Comparison of ENCODE assay signal across 8 mouse cellular contexts in the genomic region with DNA sequence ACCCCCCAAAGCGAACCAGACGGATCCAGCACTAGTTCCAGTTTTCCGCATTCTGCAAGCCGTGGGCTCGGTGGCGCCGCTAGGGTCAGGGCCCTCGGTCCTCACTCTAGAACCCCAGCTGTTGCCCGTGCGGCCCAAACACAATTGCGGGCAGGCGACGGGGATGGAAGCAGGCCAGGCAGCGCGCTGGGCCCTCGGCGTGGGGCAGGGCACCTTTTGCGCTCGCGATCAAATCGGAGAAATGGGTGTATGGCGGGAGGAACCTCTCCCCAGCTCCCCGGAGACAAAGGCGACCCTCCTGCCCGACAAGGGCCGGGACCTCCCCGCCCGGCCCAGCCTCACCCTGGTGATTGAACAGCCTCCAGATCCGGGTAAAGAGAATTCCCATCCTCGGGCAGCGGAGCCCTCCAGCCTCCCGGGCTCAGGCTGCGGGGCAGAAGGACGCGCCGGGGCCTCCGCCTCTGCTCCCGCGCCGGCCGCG. TPM values are rescaled to one million over a fixed set of nuclear protein-coding genes. Genes with fewer than 3 reads are reported as not detected.
DNase-seq lines count a peak whose midpoint lies in the region; ATAC-seq and TF ChIP-seq lines count a peak whose summit lies in the region.

No protein-coding gene starts in this region.

- DNase-seq in layer of hippocampus, adult 2 months (ENCODE audit: low spot score in 2 of 2): peak in 1 of 2 experiments; percentile 34
- DNase-seq in layer of hippocampus, postnatal 10 days (ENCODE audit: low spot score in 2 of 2): no peak
- DNase-seq in WW6 (ENCODE audit: low read depth, low spot score): peak; percentile 26
- peak; percentile 83 for DNase-seq in intestine, embryonic 14.5 days (ENCODE audit: low spot score)
- no peak for DNase-seq in T-cell, adult 2 months (ENCODE audit: low spot score)

- H3K4me2 ChIP-seq in forebrain, embryonic 12.5 days: peak overlapping the region; percentile 56
- peak overlapping the region; percentile 78 for H3K4me2 ChIP-seq in intestine, embryonic 14.5 days (ENCODE audit: low read length)
- H3K4me2 ChIP-seq in lung, embryonic 15.5 days: peak overlapping the region; percentile 67

- H3K27ac ChIP-seq in layer of hippocampus, adult 2 months: peak overlapping the region; percentile 90
- H3K27ac ChIP-seq in forebrain, embryonic 12.5 days: peak overlapping the region; percentile 91
- peak overlapping the region; percentile 83 for H3K27ac ChIP-seq in intestine, embryonic 14.5 days (ENCODE audit: low read depth)
- H3K27ac ChIP-seq in lung, embryonic 15.5 days: peak overlapping the region; percentile 91

- H3K4me1 ChIP-seq in forebrain, embryonic 12.5 days: peaks cover 26% of the 10 kb centered on the region
- peaks cover 26% of the 10 kb centered on the region for H3K4me1 ChIP-seq in intestine, embryonic 14.5 days (replicated peaks; ENCODE audit: control insufficient read depth, insufficient read depth, low read length)
- H3K4me1 ChIP-seq in lung, embryonic 15.5 days: peaks cover 39% of the 10 kb centered on the region

- no peaks in the 10 kb centered on the region for H3K27me3 ChIP-seq in forebrain, embryonic 12.5 days
- no peaks in the 10 kb centered on the region for H3K27me3 ChIP-seq in intestine, embryonic 14.5 days (replicated peaks; ENCODE audit: control insufficient read depth, insufficient read depth, low read length)
- H3K27me3 ChIP-seq in lung, embryonic 15.5 days: no peaks in the 10 kb centered on the region

- H3K9me3 ChIP-seq in forebrain, embryonic 12.5 days: no peaks in the 10 kb centered on the region
- no peaks in the 10 kb centered on the region for H3K9me3 ChIP-seq in intestine, embryonic 14.5 days (ENCODE audit: control insufficient read depth, low read length)
- H3K9me3 ChIP-seq in lung, embryonic 15.5 days: no peaks in the 10 kb centered on the region

- 0% methylated on average over 37 of the region's 42 CpGs for WGBS in forebrain, embryonic 12.5 days
- 0% methylated on average over 38 of the region's 42 CpGs for WGBS in intestine, embryonic 14.5 days
- WGBS in lung, embryonic 15.5 days: 0% methylated on average over 42 of the region's 42 CpGs

- TF ChIP-seq CTCF in layer of hippocampus, adult 2 months (conservative IDR thresholded peaks at IDR 0.05): no peak

- peak overlapping the region; percentile 97 for H3K4me3 ChIP-seq in layer of hippocampus, adult 2 months
- peak overlapping the region; percentile 93 for H3K4me3 ChIP-seq in forebrain, embryonic 12.5 days (replicated peaks)
- H3K4me3 ChIP-seq in intestine, embryonic 14.5 days (ENCODE audit: low read depth, low read length): peak overlapping the region; percentile 89
- peak overlapping the region; percentile 99 for H3K4me3 ChIP-seq in lung, embryonic 15.5 days

- H3K9ac ChIP-seq in forebrain, embryonic 12.5 days: peak overlapping the region; percentile 94
- H3K9ac ChIP-seq in intestine, embryonic 14.5 days (ENCODE audit: low read length): peak overlapping the region; percentile 93
- peak overlapping the region; percentile 98 for H3K9ac ChIP-seq in lung, embryonic 15.5 days

- no peaks in the 10 kb centered on the region for H3K36me3 ChIP-seq in forebrain, embryonic 12.5 days (replicated peaks)
- H3K36me3 ChIP-seq in intestine, embryonic 14.5 days (ENCODE audit: control insufficient read depth, insufficient read depth, low read length): no peaks in the 10 kb centered on the region
- H3K36me3 ChIP-seq in lung, embryonic 15.5 days: no peaks in the 10 kb centered on the region

- peak; percentile 87 for ATAC-seq in forebrain, embryonic 12.5 days (ENCODE audit: low FRiP score)
- peak; percentile 29 for ATAC-seq in intestine, embryonic 14.5 days (replicated peaks; ENCODE audit: low FRiP score, low TSS enrichment, low read depth)
- ATAC-seq in lung, embryonic 15.5 days (ENCODE audit: borderline replicate concordance, extremely low read depth, low FRiP score, low TSS enrichment): peak; percentile 80
- ATAC-seq in neutrophil, adult 5-6 weeks (ENCODE audit: extremely low read depth, insufficient number of reproducible peaks, low FRiP score, poor library complexity, severe bottlenecking): peak; percentile 40; the same call in 1 of the 2 replicates

RNA-seq across cellular contexts. Expression of a gene that starts 0.4 kb away (rescaled TPM):
- total RNA-seq in layer of hippocampus, adult 2 months (2021): 10 to 100 TPM; 58.2 to 61.6 TPM
- 10 to 100 TPM; 64.7 to 67.7 TPM for total RNA-seq in layer of hippocampus, postnatal 10 days (2021)
- polyA plus RNA-seq in forebrain, embryonic 12.5 days (2016; fragmentation: Nextera tagmentation; extraction: Ambion mirVana): 67.8 and 72.3 TPM in 2 replicates
- 54.3 and 57.0 TPM in 2 replicates for polyA plus RNA-seq in intestine, embryonic 14.5 days (2014; fragmentation: Nextera tagmentation; extraction: Ambion mirVana)
- 40.0 and 40.2 TPM in 2 replicates for polyA plus RNA-seq in lung, embryonic 15.5 days (2015; fragmentation: Nextera tagmentation; extraction: Ambion mirVana)
- total RNA-seq in neutrophil, adult 5-6 weeks (2017): 31.9 and 32.9 TPM in 2 replicates

RNA-seq across cellular contexts. Expression of a gene that starts 46.0 kb away (rescaled TPM):
- total RNA-seq in layer of hippocampus, adult 2 months (2021): 1 to 10 TPM; 1.5 TPM
- 1 to 10 TPM; 3.1 to 5.1 TPM for total RNA-seq in layer of hippocampus, postnatal 10 days (2021)
- polyA plus RNA-seq in forebrain, embryonic 12.5 days (2016; fragmentation: Nextera tagmentation; extraction: Ambion mirVana): 1.1 and 1.7 TPM in 2 replicates
- polyA plus RNA-seq in intestine, embryonic 14.5 days (2014; fragmentation: Nextera tagmentation; extraction: Ambion mirVana): 0.07 and 0.35 TPM in 2 replicates
- polyA plus RNA-seq in lung, embryonic 15.5 days (2015; fragmentation: Nextera tagmentation; extraction: Ambion mirVana): 1.7 and 2.7 TPM in 2 replicates
- 0.93 and 1.1 TPM in 2 replicates for total RNA-seq in neutrophil, adult 5-6 weeks (2017)

Comparison
In these comparisons a context has a peak if more than half of its experiments do, and no peak if none do; other contexts are left out.
1. DNase-seq: peak in WW6 (single experiment) and intestine, embryonic 14.5 days (single experiment); none in layer of hippocampus, postnatal 10 days (0 of 2) and T-cell, adult 2 months (single experiment).
2. ATAC-seq: peak in every context shown above with its lines; median percentile 87 in forebrain, embryonic 12.5 days; 80 in lung, embryonic 15.5 days; 40 in neutrophil, adult 5-6 weeks; 29 in intestine, embryonic 14.5 days.
3. Peak in every context shown above with its lines, with median percentiles within 50 percentile points of each other: H3K27ac ChIP-seq, H3K4me3 ChIP-seq, H3K4me2 ChIP-seq and H3K9ac ChIP-seq.